Mouse (Mus musculus) cortical plate, adult 2 months (tissue): Measurements from ENCODE around the gene Rassf4.

Experiments used
- CTCF ChIP-seq: fragments of 200-500 bp; IDR thresholded peaks from 2 replicates; pipeline ENCODE4 v1.5.1; 2011; ENCODE audit warnings: mild to moderate bottlenecking, control low read depth, low read length; ENCODE audit not compliant: insufficient read depth; ENCODE audit errors: extremely low read depth
- POLR2A ChIP-seq: fragments of 200-500 bp; IDR thresholded peaks from 2 replicates; pipeline ENCODE4 v1.6.1; 2011; ENCODE audit warnings: mild to moderate bottlenecking, low read length, control low read depth; ENCODE audit not compliant: insufficient read depth; ENCODE audit errors: extremely low read depth

DNA sequence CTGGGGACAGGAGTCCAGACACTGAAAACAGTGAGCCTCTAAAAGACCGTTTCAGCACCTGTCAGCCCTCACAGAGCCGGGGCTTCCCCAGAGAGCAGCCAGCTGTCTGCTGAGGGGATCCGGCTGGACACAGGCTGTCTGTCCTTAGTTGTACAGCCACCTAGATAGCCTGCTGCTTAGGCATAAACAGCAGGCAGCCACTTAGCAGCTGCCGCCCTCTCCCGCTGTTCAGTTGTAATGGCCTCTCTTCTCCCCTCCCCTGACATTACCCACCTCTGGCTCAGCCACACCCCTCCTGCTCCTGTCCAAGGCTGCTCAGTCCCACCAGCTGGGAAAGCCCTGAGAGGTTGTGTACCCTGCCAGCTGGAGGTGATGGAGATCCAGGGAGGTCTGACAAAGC lies 2.7 kb downstream of the Rassf4 start:
- no peak for TF ChIP-seq CTCF
- TF ChIP-seq POLR2A, result no peak
